Comparison of ENCODE assay signal across 19 mouse cellular contexts in the genomic region with DNA sequence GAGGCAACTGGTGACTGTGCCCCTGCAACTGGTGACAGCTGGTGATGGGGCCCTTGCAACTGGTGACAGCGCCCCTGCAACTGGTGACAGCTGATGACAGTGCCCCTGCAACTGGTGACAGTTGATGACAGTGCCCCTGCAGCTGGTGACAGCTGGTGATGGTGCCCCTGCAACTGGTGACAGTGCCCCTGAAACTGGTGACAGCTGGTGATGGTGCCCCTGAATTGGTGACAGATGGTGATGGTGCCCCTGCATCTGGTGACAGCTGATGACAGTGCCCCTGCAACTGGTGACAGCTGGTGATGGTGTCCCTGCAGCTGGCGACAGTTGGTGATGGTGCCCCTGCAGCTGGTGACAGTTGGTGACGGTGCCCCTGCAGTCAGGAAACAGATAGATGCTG. TPM values are rescaled to one million over a fixed set of nuclear protein-coding genes. Genes with fewer than 3 reads are reported as not detected.
"Had no signal": no experiment of that assay in that cellular context is flagged by ENCODE, and none has a peak within 500 bp of the region (broad histone marks: within the 10 kb centered on the region; RNA-seq: fewer than 3 reads in every experiment).

No protein-coding gene starts in this region.

- H3K9ac ChIP-seq: intestine, embryonic 15.5 days; kidney, embryonic 15.5 days; liver, embryonic 13.5 days; lung, embryonic 14.5 days; midbrain, embryonic 12.5 days; midbrain, embryonic 15.5 days; neural tube, embryonic 12.5 days; neural tube, embryonic 15.5 days had no signal

- H3K27me3 ChIP-seq: intestine, embryonic 15.5 days; midbrain, embryonic 15.5 days; neural tube, embryonic 12.5 days; neural tube, embryonic 15.5 days had no signal

- DNase-seq: kidney, adult 11 months; kidney, adult 8-10 months; kidney, postnatal 10 days; kidney, postnatal 36 days; liver, embryonic 13.5 days; lung, embryonic 14.5 days; thymus, adult 18-20 months; thymus, postnatal 4 days had no signal

- H3K9me3 ChIP-seq: intestine, embryonic 15.5 days; kidney, embryonic 15.5 days; liver, embryonic 13.5 days; midbrain, embryonic 12.5 days; midbrain, embryonic 15.5 days; neural tube, embryonic 12.5 days; neural tube, embryonic 15.5 days had no signal

- ATAC-seq: intestine, embryonic 15.5 days; lung, postnatal 0 days; midbrain, embryonic 15.5 days had no signal

- H3K36me3 ChIP-seq: intestine, embryonic 15.5 days; kidney, embryonic 15.5 days; liver, embryonic 13.5 days; midbrain, embryonic 12.5 days; midbrain, embryonic 15.5 days; neural tube, embryonic 12.5 days; neural tube, embryonic 15.5 days had no signal

- H3K4me1 ChIP-seq: intestine, embryonic 15.5 days; liver, embryonic 13.5 days; midbrain, embryonic 12.5 days; midbrain, embryonic 15.5 days; neural tube, embryonic 15.5 days had no signal

- H3K4me2 ChIP-seq: intestine, embryonic 15.5 days; kidney, embryonic 15.5 days; liver, embryonic 13.5 days; lung, embryonic 14.5 days; midbrain, embryonic 12.5 days; midbrain, embryonic 15.5 days; neural tube, embryonic 12.5 days; neural tube, embryonic 15.5 days had no signal

- H3K27ac ChIP-seq: intestine, embryonic 15.5 days; kidney, embryonic 15.5 days; left cerebral cortex, adult 2 months; liver, embryonic 13.5 days; macrophage; midbrain, embryonic 12.5 days; midbrain, embryonic 15.5 days; neural tube, embryonic 12.5 days; neural tube, embryonic 15.5 days had no signal

- H3K4me3 ChIP-seq: intestine, embryonic 15.5 days; kidney, embryonic 15.5 days; left cerebral cortex, adult 2 months; liver, embryonic 13.5 days; midbrain, embryonic 12.5 days; midbrain, embryonic 15.5 days; neural tube, embryonic 12.5 days; neural tube, embryonic 15.5 days had no signal

RNA-seq across cellular contexts. Expression of gene Btbd16, which starts 52.5 kb away (rescaled TPM):
- total RNA-seq: liver, adult 2 months had no signal
- polyA plus RNA-seq: kidney, embryonic 15.5 days; limb, embryonic 11.5 days; liver, embryonic 13.5 days; lung, embryonic 14.5 days; lung, postnatal 0 days; macrophage; midbrain, embryonic 12.5 days; midbrain, embryonic 15.5 days; neural tube, embryonic 15.5 days had no signal
